Mouse (Mus musculus) forebrain, embryonic 12.5 days (tissue): Measurements from ENCODE around the gene Clec2i. TPM values are rescaled to one million over a fixed set of nuclear protein-coding genes. Genes with fewer than 3 reads are reported as not detected.

ENCODE experiments used
- ATAC-seq: fragments of 200-750 bp; cut with Nextera tagmentation; 2 replicates; pipeline ENCODE4 v1.8.0; 2017; ENCODE audit warnings: moderate TSS enrichment; ENCODE audit not compliant: low FRiP score
- H3K27ac ChIP-seq: fragments of 300-500 bp; sonication (generic); 2 replicates; pipeline ENCODE4 v1.5.1; 2016; ENCODE audit warnings: mild to moderate bottlenecking
- H3K27me3 ChIP-seq: fragments of 300-500 bp; sonication (generic); 2 replicates; pipeline ENCODE4 v1.6.1; 2016; ENCODE audit warnings: mild to moderate bottlenecking
- H3K36me3 ChIP-seq: fragments of 300-500 bp; sonication (generic); replicated peaks from 2 replicates; pipeline ENCODE4 v1.6.1; 2016; ENCODE audit warnings: mild to moderate bottlenecking
- H3K4me1 ChIP-seq: fragments of 300-500 bp; sonication (generic); 2 replicates; pipeline ENCODE4 v1.6.1; 2016
- H3K4me2 ChIP-seq: fragments of 300-500 bp; sonication (generic); 2 replicates; pipeline ENCODE4 v1.6.1; 2016; ENCODE audit warnings: mild to moderate bottlenecking, moderate library complexity
- H3K4me3 ChIP-seq: fragments of 300-500 bp; sonication (generic); replicated peaks from 2 replicates; pipeline ENCODE4 v1.5.1; 2016; ENCODE audit warnings: mild to moderate bottlenecking
- H3K9ac ChIP-seq: fragments of 300-500 bp; sonication (generic); 2 replicates; pipeline ENCODE4 v1.6.1; 2016; ENCODE audit warnings: mild to moderate bottlenecking
- H3K9me3 ChIP-seq: fragments of 300-500 bp; sonication (generic); 2 replicates; pipeline ENCODE4 v1.6.1; 2016
- WGBS: fragments of 180-500 bp; shearing (Covaris S2); methylation state at CpG from one replicate; pipeline ENCODE4 v1.1.7; 2016; 5-methylcytosine and 5-hydroxymethylcytosine counted together
- polyA plus RNA-seq: library from polyadenylated mRNA; unstranded; fragments of >200 nt; fragmentation: Nextera tagmentation; extraction: Ambion mirVana; gene quantifications from 2 replicates; pipeline ENCODE4 v1.2.1, GENCODE M21; 2016

Clec2i gene
- polyA plus RNA-seq, 1 experiment from 2014 or later = 0.10 TPM

GRCm38 (mm10) chr6:128845319-128845979, 41.9 kb upstream of the Clec2i start:
- Histone ChIP-seq H3K36me3 (no peaks in the 10 kb centered on the region), H3K4me1 (peaks cover 11% of the 10 kb centered on the region), H3K27ac (0 out of 2 replicates have a peak overlapping the region, but pooled peaks have one; percentile 32), H3K27me3 (no peaks in the 10 kb centered on the region), H3K4me3 (peak overlapping the region; percentile 19; the same call in 1 of the 2 replicates), H3K4me2 (no peak overlapping the region), H3K9ac (no peak overlapping the region), H3K9me3 (no peaks in the 10 kb centered on the region)
- 34% methylated on average over 7 of the region's 7 CpGs for WGBS
- ATAC-seq = peak; percentile 10

- H3K9me3 ChIP-seq = no peaks in the 10 kb centered on the region
- H3K4me2 ChIP-seq = no peak overlapping the region
- no peak for ATAC-seq
- WGBS = 55% methylated on average over 8 of the region's 9 CpGs
- H3K27ac ChIP-seq = no peak overlapping the region
- H3K27me3 ChIP-seq = no peaks in the 10 kb centered on the region
- no peak overlapping the region for H3K4me3 ChIP-seq
- H3K4me1 ChIP-seq = peaks cover 11% of the 10 kb centered on the region
- no peaks in the 10 kb centered on the region for H3K36me3 ChIP-seq
- no peak overlapping the region for H3K9ac ChIP-seq
These were observed 41.3 kb upstream of the Clec2i start for GRCm38 (mm10) chr6:128845998-128846542.

- Histone ChIP-seq H3K9ac (no peak overlapping the region), H3K9me3 (no peaks in the 10 kb centered on the region), H3K4me2 (no peak overlapping the region), H3K36me3 (no peaks in the 10 kb centered on the region), H3K4me1 (peaks cover 4% of the 10 kb centered on the region), H3K27ac (no peak overlapping the region), H3K4me3 (no peak overlapping the region), H3K27me3 (no peaks in the 10 kb centered on the region)
- ATAC-seq = no peak
- WGBS = 92% methylated on average over 4 of the region's 4 CpGs
These were observed 40.0 kb upstream of the Clec2i start for GRCm38 (mm10) chr6:128847401-128847800.

GRCm38 (mm10) chr6:128849902-128850301, 37.5 kb upstream of the Clec2i start:
- Histone ChIP-seq H3K9ac (no peak overlapping the region), H3K4me3 (no peak overlapping the region), H3K4me2 (no peak overlapping the region), H3K36me3 (no peaks in the 10 kb centered on the region), H3K9me3 (no peaks in the 10 kb centered on the region), H3K27ac (no peak overlapping the region), H3K27me3 (no peaks in the 10 kb centered on the region), H3K4me1 (peaks cover 7% of the 10 kb centered on the region; the same call in 1 of the 2 replicates)
- WGBS = 50% methylated on average over 2 of the region's 2 CpGs
- ATAC-seq = no peak

GRCm38 (mm10) chr6:128850671-128851070, 36.7 kb upstream of the Clec2i start:
- Histone ChIP-seq H3K9ac (no peak overlapping the region), H3K4me2 (no peak overlapping the region), H3K9me3 (no peaks in the 10 kb centered on the region), H3K4me1 (0 out of 2 replicates have a peak, but pooled peaks cover 3% of the 10 kb centered on the region), H3K27me3 (no peaks in the 10 kb centered on the region), H3K4me3 (no peak overlapping the region), H3K36me3 (no peaks in the 10 kb centered on the region), H3K27ac (no peak overlapping the region)
- ATAC-seq = no peak
- WGBS = 88% methylated on average over 2 of the region's 2 CpGs

- Histone ChIP-seq H3K4me1 (0 out of 2 replicates have a peak, but pooled peaks cover 3% of the 10 kb centered on the region), H3K9ac (no peak overlapping the region), H3K27ac (no peak overlapping the region), H3K9me3 (no peaks in the 10 kb centered on the region), H3K36me3 (no peaks in the 10 kb centered on the region), H3K4me3 (no peak overlapping the region), H3K4me2 (no peak overlapping the region), H3K27me3 (no peaks in the 10 kb centered on the region)
- no peak for ATAC-seq
- WGBS = 88% methylated on average over 2 of the region's 2 CpGs
These were observed 36.2 kb upstream of the Clec2i start for GRCm38 (mm10) chr6:128851151-128851550.

- Histone ChIP-seq H3K4me2 (no peak overlapping the region), H3K27me3 (no peaks in the 10 kb centered on the region), H3K36me3 (no peaks in the 10 kb centered on the region), H3K9ac (no peak overlapping the region), H3K9me3 (no peaks in the 10 kb centered on the region), H3K27ac (no peak overlapping the region), H3K4me1 (0 out of 2 replicates have a peak, but pooled peaks cover 3% of the 10 kb centered on the region), H3K4me3 (no peak overlapping the region)
- ATAC-seq = no peak
- 93% methylated on average over 3 of the region's 3 CpGs for WGBS
These were observed 34.6 kb upstream of the Clec2i start for GRCm38 (mm10) chr6:128852766-128853165.

GRCm38 (mm10) chr6:128854024-128854820, 33.2 kb upstream of the Clec2i start:
- WGBS = 45% methylated on average over 12 of the region's 12 CpGs
- H3K4me3 ChIP-seq = no peak overlapping the region
- 0 out of 2 replicates have a peak, but pooled peaks cover 3% of the 10 kb centered on the region for H3K4me1 ChIP-seq
- no peak overlapping the region for H3K9ac ChIP-seq
- no peak overlapping the region for H3K27ac ChIP-seq
- ATAC-seq = peak; percentile 79
- no peaks in the 10 kb centered on the region for H3K27me3 ChIP-seq
- H3K4me2 ChIP-seq = peak overlapping the region; percentile 19; the same call in 1 of the 2 replicates
- H3K36me3 ChIP-seq = no peaks in the 10 kb centered on the region
- no peaks in the 10 kb centered on the region for H3K9me3 ChIP-seq

- H3K9ac ChIP-seq = no peak overlapping the region
- no peaks in the 10 kb centered on the region for H3K36me3 ChIP-seq
- no peaks in the 10 kb centered on the region for H3K9me3 ChIP-seq
- H3K4me3 ChIP-seq = no peak overlapping the region
- 88% methylated on average over 3 of the region's 3 CpGs for WGBS
- H3K4me2 ChIP-seq = no peak overlapping the region
- H3K27ac ChIP-seq = no peak overlapping the region
- H3K27me3 ChIP-seq = no peaks in the 10 kb centered on the region
- no peak for ATAC-seq
- H3K4me1 ChIP-seq = 0 out of 2 replicates have a peak, but pooled peaks cover 3% of the 10 kb centered on the region
These were observed 32.5 kb upstream of the Clec2i start for GRCm38 (mm10) chr6:128854895-128855294.

- no peak overlapping the region for H3K4me2 ChIP-seq
- no peak overlapping the region for H3K27ac ChIP-seq
- H3K9me3 ChIP-seq = no peaks in the 10 kb centered on the region
- H3K9ac ChIP-seq = no peak overlapping the region
- H3K4me1 ChIP-seq = 0 out of 2 replicates have a peak, but pooled peaks cover 3% of the 10 kb centered on the region
- no peaks in the 10 kb centered on the region for H3K27me3 ChIP-seq
- no peak for ATAC-seq
- no peaks in the 10 kb centered on the region for H3K36me3 ChIP-seq
- no peak overlapping the region for H3K4me3 ChIP-seq
- 73% methylated on average over 1 of the region's 1 CpGs for WGBS
These were observed 31.9 kb upstream of the Clec2i start for GRCm38 (mm10) chr6:128855477-128855876.

- H3K4me1 ChIP-seq = 0 out of 2 replicates have a peak, but pooled peaks cover 3% of the 10 kb centered on the region
- ATAC-seq = 0 out of 2 replicates have a peak, but pooled peaks have one; percentile 37
- H3K4me3 ChIP-seq = no peak overlapping the region
- H3K27ac ChIP-seq = no peak overlapping the region
- H3K9me3 ChIP-seq = no peaks in the 10 kb centered on the region
- H3K9ac ChIP-seq = no peak overlapping the region
- no peaks in the 10 kb centered on the region for H3K36me3 ChIP-seq
- 82% methylated on average over 5 of the region's 5 CpGs for WGBS
- no peak overlapping the region for H3K4me2 ChIP-seq
- no peaks in the 10 kb centered on the region for H3K27me3 ChIP-seq
These were observed 31.1 kb upstream of the Clec2i start for GRCm38 (mm10) chr6:128856250-128856649.

GRCm38 (mm10) chr6:128857976-128858375, 29.4 kb upstream of the Clec2i start:
- no peaks in the 10 kb centered on the region for H3K27me3 ChIP-seq
- WGBS = 91% methylated on average over 2 of the region's 2 CpGs
- H3K36me3 ChIP-seq = no peaks in the 10 kb centered on the region
- no peak overlapping the region for H3K27ac ChIP-seq
- ATAC-seq = no peak
- no peak overlapping the region for H3K4me3 ChIP-seq
- no peak overlapping the region for H3K9ac ChIP-seq
- H3K4me1 ChIP-seq = 0 out of 2 replicates have a peak, but pooled peaks cover 3% of the 10 kb centered on the region
- H3K9me3 ChIP-seq = no peaks in the 10 kb centered on the region
- H3K4me2 ChIP-seq = no peak overlapping the region
